Mouse (Mus musculus) spleen, adult 2 months (tissue): Measurements from ENCODE around the gene Gm42420. TPM values are rescaled to one million over a fixed set of nuclear protein-coding genes. Genes with fewer than 3 reads are reported as not detected.
A peak's percentile ranks its signal among the peaks of the same experiment; 100 is the strongest.

Experiments
- DNase-seq, 2 experiments: peaks; one replicate each; pipeline versions ENCODE4 v3.0.0 to v3.0.0-alpha.2; 2012 to 2021; ENCODE audit warnings: low spot score in 2 of 2, low read depth in 1 of 2
- H3K27ac ChIP-seq: fragments of 200-500 bp; 2 replicates; pipeline ENCODE4 v1.5.1; 2012; ENCODE audit warnings: low read length, inconsistent platforms; ENCODE audit not compliant: insufficient read depth
- H3K27me3 ChIP-seq: fragments of 200-500 bp; 2 replicates; pipeline ENCODE4 v1.6.1; 2012; ENCODE audit warnings: mild to moderate bottlenecking, moderate library complexity, low read length, inconsistent platforms; ENCODE audit not compliant: control insufficient read depth, insufficient read depth
- H3K36me3 ChIP-seq: fragments of 200-500 bp; 2 replicates; pipeline ENCODE4 v1.6.1; 2012; ENCODE audit warnings: mild to moderate bottlenecking, low read length, inconsistent platforms; ENCODE audit not compliant: control insufficient read depth, insufficient read depth
- H3K4me1 ChIP-seq: fragments of 200-500 bp; 2 replicates; pipeline ENCODE4 v1.6.1; 2011; ENCODE audit warnings: inconsistent platforms; ENCODE audit not compliant: control insufficient read depth, insufficient read depth, insufficient read length
- H3K4me3 ChIP-seq: fragments of 200-500 bp; 2 replicates; pipeline ENCODE4 v1.5.1; 2011; ENCODE audit warnings: mild to moderate bottlenecking, inconsistent platforms; ENCODE audit not compliant: insufficient read depth, insufficient read length; ENCODE audit errors: extremely low read depth
- CTCF ChIP-seq: fragments of 200-500 bp; IDR thresholded peaks from 2 replicates; pipeline ENCODE4 v1.5.1; 2011; ENCODE audit warnings: mild to moderate bottlenecking, inconsistent platforms; ENCODE audit not compliant: insufficient read depth, insufficient read length, insufficient replicate concordance; ENCODE audit errors: extremely low read depth
- POLR2A ChIP-seq: fragments of 200-500 bp; IDR thresholded peaks from 2 replicates; pipeline ENCODE4 v1.6.1; 2011; ENCODE audit warnings: low read depth, low read length, inconsistent platforms
- WGBS: fragments of 180-500 bp; shearing (Covaris S2); methylation state at CpG from one replicate; pipeline ENCODE4 v1.1.7; 2018; 5-methylcytosine and 5-hydroxymethylcytosine counted together
- polyA plus RNA-seq: library from polyadenylated mRNA; depleted of rRNA; stranded (reverse); fragments of >200 nt; gene quantifications from 2 replicates; pipeline ENCODE4 v1.2.3, GENCODE M21; 2012

Gm42420 gene
- polyA plus RNA-seq, 1 experiment, result 0.79 TPM

DNA sequence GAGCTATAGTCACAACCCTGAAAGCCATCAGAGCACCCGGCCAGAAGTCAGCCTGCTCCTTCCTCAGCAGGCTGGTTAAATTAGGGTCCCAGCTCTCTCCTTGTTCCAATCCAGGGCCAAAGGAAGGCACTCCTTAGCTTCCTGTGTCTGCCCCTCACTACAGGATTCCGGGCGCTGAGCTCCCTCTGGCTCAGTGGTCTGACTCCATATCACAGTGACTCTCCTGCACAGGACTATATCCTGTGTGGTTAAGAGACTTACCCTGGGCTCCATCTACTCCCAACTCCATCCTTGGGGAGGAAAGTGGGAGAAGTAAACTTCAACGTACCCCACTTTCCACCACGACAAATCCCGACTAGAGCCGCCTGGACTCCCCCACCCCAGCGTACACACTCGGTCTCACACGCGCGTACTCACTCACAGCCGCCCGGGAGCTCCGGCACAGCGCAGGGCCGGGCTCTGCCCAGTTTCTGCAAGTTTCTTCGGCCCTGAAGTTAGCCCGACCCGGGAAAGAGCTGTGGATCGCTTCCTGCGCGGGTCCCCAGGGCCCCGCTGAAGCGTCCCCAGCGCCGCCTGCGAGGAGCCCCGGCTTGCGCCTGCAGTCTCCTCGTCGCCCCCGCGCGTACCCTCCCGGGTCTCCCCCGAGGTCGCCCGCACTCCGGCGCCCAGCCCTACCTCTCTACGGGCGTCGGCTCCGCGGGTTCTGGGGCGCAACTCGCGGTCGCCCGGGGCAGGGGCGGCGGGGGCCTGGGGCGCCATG lies 28.5 kb upstream of the Gm42420 start:
- Histone ChIP-seq H3K4me3 (peak overlapping the region; percentile 45; the same call in 1 of the 2 replicates), H3K27me3 (peaks cover 12% of the 10 kb centered on the region), H3K27ac (peak overlapping the region; percentile 14; the same call in 1 of the 2 replicates), H3K36me3 (no peaks in the 10 kb centered on the region), H3K4me1 (peaks cover 6% of the 10 kb centered on the region; the same call in 1 of the 2 replicates)
- no peak for DNase-seq
- WGBS, result 2% methylated on average over 51 of the region's 54 CpGs
- TF ChIP-seq CTCF (no peak), POLR2A (no peak)

DNA sequence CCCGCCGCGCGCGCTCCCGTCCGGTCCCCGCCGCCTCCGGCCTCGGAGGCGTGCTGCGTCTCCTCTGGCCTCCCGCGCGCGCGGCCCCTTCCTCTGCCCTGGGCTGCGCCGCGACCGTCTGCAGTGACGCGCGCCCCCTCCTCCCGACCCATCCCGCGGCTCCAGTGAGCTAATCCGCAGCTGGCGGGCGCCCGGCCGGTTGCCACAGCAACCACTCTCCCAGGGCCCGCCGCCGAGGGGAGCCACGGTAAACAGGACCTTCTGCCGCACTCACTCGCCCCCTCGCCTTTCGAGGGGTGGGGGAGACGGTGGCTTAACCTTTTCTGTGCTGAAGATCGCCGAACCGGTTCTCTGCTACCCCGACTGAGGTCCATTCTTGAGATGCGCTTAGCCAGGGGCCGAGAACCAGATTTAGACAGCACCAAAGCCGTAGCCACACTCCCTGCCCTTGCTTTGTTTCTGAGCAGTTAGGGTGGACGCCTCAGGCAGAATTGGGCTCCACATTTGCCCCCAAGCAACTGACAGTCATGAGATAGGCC lies 27.8 kb upstream of the Gm42420 start, which contains the start of gene Dennd2a:
TSS of gene Dennd2a (minus strand) at position 145 of the 539 bp plus-strand sequence.
- peak within 1 kb of the TSS; percentile 49; the same call in 1 of the 2 replicates for H3K27ac ChIP-seq
- H3K36me3 ChIP-seq, result no peaks in the 10 kb centered on the region
- DNase-seq, result no peak
- TF ChIP-seq CTCF, result no peak
- TF ChIP-seq POLR2A, result no peak
- H3K27me3 ChIP-seq, result peaks cover 12% of the 10 kb centered on the region
- WGBS, result 5% methylated on average over 45 of the region's 50 CpGs
- peaks cover 6% of the 10 kb centered on the region for H3K4me1 ChIP-seq
- peak within 1 kb of the TSS; percentile 46 for H3K4me3 ChIP-seq

DNA sequence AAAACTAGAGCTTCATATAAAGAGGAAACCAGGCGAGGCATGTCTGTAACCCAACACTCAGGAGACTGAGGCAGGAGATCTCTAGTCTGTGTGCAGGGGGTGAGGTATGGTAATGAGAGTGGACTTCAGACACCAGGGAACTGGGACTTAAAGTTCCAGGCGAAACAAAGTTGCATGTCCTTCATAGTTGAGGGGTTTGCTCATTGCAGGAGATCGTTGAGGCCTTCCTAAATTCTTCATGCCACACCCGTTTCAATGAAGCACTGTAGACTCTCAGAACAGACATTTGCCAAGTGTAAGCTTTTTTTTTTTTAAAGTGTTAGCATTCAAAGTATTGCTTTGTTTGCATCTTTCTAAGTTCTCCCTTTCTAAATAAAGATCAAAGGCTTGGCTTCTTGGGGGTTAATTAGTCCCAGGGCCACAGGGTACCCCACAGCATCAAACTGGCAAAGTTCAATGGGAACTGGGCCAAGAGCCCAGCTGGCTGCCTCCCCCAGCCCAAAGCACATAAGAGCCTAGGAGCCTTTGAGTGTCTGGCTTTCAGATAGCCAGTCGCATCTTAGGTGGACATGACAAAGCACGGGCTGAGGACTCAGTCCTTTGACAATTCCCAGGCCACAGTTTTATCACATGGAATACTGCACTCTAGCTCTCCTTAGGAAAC lies 26.1 kb upstream of the Gm42420 start:
- Histone ChIP-seq H3K36me3 (no peaks in the 10 kb centered on the region), H3K4me1 (peaks cover 6% of the 10 kb centered on the region), H3K4me3 (no peak overlapping the region), H3K27ac (no peak overlapping the region), H3K27me3 (peaks cover 12% of the 10 kb centered on the region)
- TF ChIP-seq POLR2A (no peak), CTCF (no peak)
- no peak for DNase-seq
- WGBS, result 84% methylated on average over 6 of the region's 6 CpGs

DNA sequence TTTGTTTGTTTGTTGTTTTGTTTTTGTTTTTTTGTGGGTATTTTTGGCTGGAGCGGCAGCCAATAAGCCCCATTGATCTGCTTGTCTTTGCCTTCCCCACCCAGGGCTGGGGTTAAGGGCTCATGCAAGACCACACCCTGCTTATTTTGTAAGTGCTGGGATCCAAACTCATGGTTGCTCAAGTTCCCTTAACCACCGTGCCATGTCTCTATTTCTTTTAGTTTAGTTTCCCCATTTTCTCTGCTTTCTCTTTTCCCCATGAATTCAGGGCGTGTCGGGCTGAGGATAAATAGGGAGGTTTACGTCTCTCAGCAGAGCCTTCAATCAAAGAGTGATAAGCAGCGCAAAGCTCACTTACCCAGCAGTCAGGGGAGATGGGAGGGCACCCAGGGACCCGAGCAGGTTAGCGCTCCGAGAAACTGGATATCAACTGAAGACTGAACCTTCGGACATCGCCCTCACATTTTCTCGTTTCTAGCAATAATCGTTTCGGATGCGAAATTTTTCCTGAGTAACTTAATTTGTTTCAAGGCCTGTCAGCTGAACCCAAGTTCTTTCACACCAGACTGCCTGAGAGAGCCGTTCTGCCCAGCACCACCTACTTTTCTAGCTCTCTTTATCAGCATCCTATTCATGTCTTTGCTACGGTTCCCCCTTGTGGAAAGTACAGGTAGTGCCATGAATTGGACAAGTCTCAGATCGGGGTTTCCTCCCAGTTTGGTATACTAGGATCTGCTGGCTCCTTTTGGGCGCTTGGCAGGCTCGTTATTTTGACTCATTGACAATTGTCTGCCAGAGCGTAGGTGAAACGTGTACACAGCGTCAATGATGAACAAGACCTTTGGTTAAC lies 23.2 kb upstream of the Gm42420 start:
- H3K27me3 ChIP-seq, result peaks cover 5% of the 10 kb centered on the region
- WGBS, result 29% methylated on average over 23 of the region's 23 CpGs
- peaks cover 4% of the 10 kb centered on the region for H3K4me1 ChIP-seq
- TF ChIP-seq CTCF (peak; percentile 25; the same call in 1 of the 2 replicates), POLR2A (no peak)
- DNase-seq, result peak; percentile 57 to 64
- H3K27ac ChIP-seq, result no peak overlapping the region
- no peaks in the 10 kb centered on the region for H3K36me3 ChIP-seq
- H3K4me3 ChIP-seq, result no peak overlapping the region

DNA sequence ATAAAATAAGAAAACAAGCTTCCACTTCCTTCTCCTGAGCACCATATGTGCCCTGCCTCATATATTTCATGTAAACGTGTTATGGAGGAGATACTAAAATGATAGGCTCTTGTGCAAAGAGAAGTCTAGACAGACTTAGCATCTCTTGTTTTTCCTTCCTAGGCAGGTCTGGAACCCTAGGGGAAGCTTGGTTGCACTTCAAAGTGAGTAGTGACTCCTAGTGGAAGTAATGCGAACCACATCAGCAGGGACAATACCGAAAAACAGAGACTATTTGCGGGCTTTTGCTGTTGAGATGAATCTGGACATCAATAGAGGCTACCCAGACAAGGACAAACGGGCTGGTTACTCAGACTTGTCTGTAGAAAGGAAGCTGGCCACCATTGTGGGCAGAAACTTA lies 18.0 kb upstream of the Gm42420 start:
- no peak overlapping the region for H3K27ac ChIP-seq
- DNase-seq, result peak in 1 of 2 experiments; percentile 29
- no peaks in the 10 kb centered on the region for H3K27me3 ChIP-seq
- peak; percentile 12; the same call in 1 of the 2 replicates for TF ChIP-seq CTCF
- no peak for TF ChIP-seq POLR2A
- WGBS, result 19% methylated on average over 5 of the region's 5 CpGs
- H3K4me1 ChIP-seq, result no peaks in the 10 kb centered on the region; the same call in 1 of the 2 replicates
- no peak overlapping the region for H3K4me3 ChIP-seq
- H3K36me3 ChIP-seq, result no peaks in the 10 kb centered on the region

DNA sequence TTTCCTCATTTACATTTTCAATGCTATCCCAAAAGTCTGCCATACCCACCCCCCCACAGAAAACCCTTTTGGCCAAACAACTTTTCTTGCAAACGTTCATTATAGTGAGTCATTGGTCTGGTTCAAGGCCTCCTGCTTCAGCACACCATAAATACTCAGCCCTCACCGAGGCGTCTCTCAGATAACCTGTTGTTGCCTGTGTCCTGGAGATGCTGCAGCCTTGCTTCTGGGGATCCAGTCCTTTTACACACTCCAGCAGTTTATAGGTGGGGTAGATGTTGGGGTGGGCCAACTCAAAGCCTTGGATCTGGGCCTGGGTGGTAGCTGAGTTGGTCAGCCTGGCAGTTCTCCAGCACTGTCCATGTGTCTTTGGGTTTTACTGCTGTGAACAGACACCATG lies 15.1 kb upstream of the Gm42420 start:
- no peak for DNase-seq
- H3K27ac ChIP-seq, result no peak overlapping the region
- WGBS, result 80% methylated on average over 3 of the region's 3 CpGs
- peaks cover 10% of the 10 kb centered on the region; the same call in 1 of the 2 replicates for H3K4me1 ChIP-seq
- no peak overlapping the region for H3K4me3 ChIP-seq
- TF ChIP-seq POLR2A (no peak), CTCF (no peak)
- no peaks in the 10 kb centered on the region for H3K36me3 ChIP-seq
- no peaks in the 10 kb centered on the region for H3K27me3 ChIP-seq
